8 mouse cellular contexts compared by ENCODE assay signal in the genomic region with DNA sequence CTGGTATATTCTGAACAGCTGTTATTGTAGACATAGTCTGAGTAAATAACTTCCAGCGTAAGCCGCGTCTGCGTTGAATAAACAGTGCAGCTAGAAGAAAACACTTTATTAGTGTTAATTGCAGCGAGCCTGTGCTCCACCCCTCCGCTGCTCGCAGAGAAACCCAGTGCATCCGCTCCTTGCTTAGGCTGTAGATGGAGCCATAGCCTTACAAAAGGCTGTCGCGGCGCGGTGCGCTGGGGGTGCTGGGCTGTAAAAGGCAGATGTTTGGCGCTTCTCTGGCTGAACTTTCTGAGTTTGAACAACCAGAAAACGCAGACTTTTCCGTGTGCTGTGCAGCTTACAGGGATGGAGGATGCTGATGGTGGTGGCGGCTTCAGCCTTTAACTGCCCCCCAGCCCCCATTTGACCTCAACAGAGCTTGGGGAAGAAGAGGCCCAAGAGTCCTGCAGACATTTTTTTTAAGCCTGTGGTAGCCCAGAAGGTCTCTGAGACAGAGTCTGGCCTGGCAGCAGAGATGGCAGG. TPM values are rescaled to one million over a fixed set of nuclear protein-coding genes. Genes with fewer than 3 reads are reported as not detected.
A peak's percentile ranks its signal among the peaks of the same experiment; 100 is the strongest.
DNase-seq lines count a peak whose midpoint lies in the region; ATAC-seq and TF ChIP-seq lines count a peak whose summit lies in the region.

No protein-coding gene starts in this region.

- ATAC-seq in heart, embryonic 14.5 days (ENCODE audit: insufficient number of reproducible peaks, insufficient read depth, low FRiP score, low read depth): peak; percentile 64; the same call in 1 of the 2 replicates
- ATAC-seq in lung, embryonic 15.5 days (ENCODE audit: borderline replicate concordance, extremely low read depth, low FRiP score, low TSS enrichment): peak; percentile 84; the same call in 1 of the 2 replicates

- peak; percentile 10 to 11 for DNase-seq in B cell, adult 2 months
- peak; percentile 50 for DNase-seq in adrenal gland, adult 2 months
- peak; percentile 81 to 86 for DNase-seq in kidney, postnatal 4 days
- peak; percentile 55 for DNase-seq in ovary, postnatal 14 days (ENCODE audit: low spot score)
- DNase-seq in urinary bladder, adult 2 months (ENCODE audit: low spot score): peak; percentile 28

- no peaks in the 10 kb centered on the region for H3K4me1 ChIP-seq in embryonic fibroblast, embryonic 13.5 days (ENCODE audit: control insufficient read depth, insufficient read depth, low read length)
- peaks cover 0 to 2% of the 10 kb centered on the region in 2 experiments; a peak in 1 of 4 replicates for H3K4me1 ChIP-seq in heart, embryonic 14.5 days (ENCODE audit: control insufficient read depth in 2 of 2, insufficient read depth in 2 of 2, low read length in 2 of 2)
- H3K4me1 ChIP-seq in lung, embryonic 15.5 days: peaks cover 5% of the 10 kb centered on the region

- TF ChIP-seq CTCF in embryonic fibroblast, embryonic 13.5 days (IDR thresholded peaks at IDR 0.05; ENCODE audit: borderline replicate concordance, insufficient read depth, low read length): peak; percentile 89

- no peak overlapping the region for H3K4me3 ChIP-seq in embryonic fibroblast, embryonic 13.5 days (ENCODE audit: insufficient read depth, low read length)
- H3K4me3 ChIP-seq in heart, embryonic 14.5 days (ENCODE audit: control insufficient read depth in 1 of 2, insufficient read depth in 1 of 2, low read depth in 1 of 2, low read length in 2 of 2): peak overlapping the region in 1 of 2 experiments; percentile 7; a peak in 1 of 4 replicates
- H3K4me3 ChIP-seq in lung, embryonic 15.5 days: no peak overlapping the region

- 7% methylated on average over 17 of the region's 17 CpGs for WGBS in heart, embryonic 14.5 days
- WGBS in lung, embryonic 15.5 days: 3% methylated on average over 17 of the region's 17 CpGs

- H3K4me2 ChIP-seq in heart, embryonic 14.5 days (ENCODE audit: low read length): peak overlapping the region; percentile 53
- H3K4me2 ChIP-seq in lung, embryonic 15.5 days: peak overlapping the region; percentile 40

- H3K9ac ChIP-seq in heart, embryonic 14.5 days (ENCODE audit: low read length): no peak overlapping the region; the same call in 1 of the 2 replicates
- H3K9ac ChIP-seq in lung, embryonic 15.5 days: no peak overlapping the region

- H3K36me3 ChIP-seq in heart, embryonic 14.5 days (ENCODE audit: control insufficient read depth, insufficient read depth, low read length): no peaks in the 10 kb centered on the region
- no peaks in the 10 kb centered on the region for H3K36me3 ChIP-seq in lung, embryonic 15.5 days

- peaks cover 7% of the 10 kb centered on the region; the same call in 1 of the 2 replicates for H3K27me3 ChIP-seq in heart, embryonic 14.5 days (ENCODE audit: control insufficient read depth, insufficient read depth, low read length)
- H3K27me3 ChIP-seq in lung, embryonic 15.5 days: peaks cover 9% of the 10 kb centered on the region

- no peak for TF ChIP-seq POLR2A in embryonic fibroblast, embryonic 13.5 days (IDR thresholded peaks at IDR 0.05; ENCODE audit: low read depth, low read length)

- no peaks in the 10 kb centered on the region for H3K9me3 ChIP-seq in heart, embryonic 14.5 days (ENCODE audit: control insufficient read depth, low read length)
- H3K9me3 ChIP-seq in lung, embryonic 15.5 days: no peaks in the 10 kb centered on the region

- no peak overlapping the region for H3K27ac ChIP-seq in embryonic fibroblast, embryonic 13.5 days (ENCODE audit: insufficient read depth, low read length)
- no peak overlapping the region for H3K27ac ChIP-seq in heart, embryonic 14.5 days (replicated peaks in 1 of 2; ENCODE audit: control insufficient read depth in 1 of 2, insufficient read depth in 1 of 2, low read depth in 2 of 2, low read length in 2 of 2)
- H3K27ac ChIP-seq in lung, embryonic 15.5 days: no peak overlapping the region

RNA-seq across cellular contexts. Expression of a gene that starts 8.9 kb away (rescaled TPM):
- total RNA-seq in adrenal gland, adult 2 months (2021): 10 to 100 TPM; 42.6 to 47.5 TPM
- 15.1 and 18.1 TPM in 2 replicates for polyA plus RNA-seq in adrenal gland, adult 2 months (2012; rRNA removed)
- 37.2 and 46.3 TPM in 2 replicates for polyA plus RNA-seq in embryonic fibroblast, embryonic 13.5 days (2011; ENCODE audit: insufficient read length, low read depth, missing spikeins)
- 47.0 and 53.9 TPM in 2 replicates for polyA plus RNA-seq in heart, embryonic 14.5 days (2014; fragmentation: Nextera tagmentation; extraction: Ambion mirVana)
- polyA plus RNA-seq in lung, embryonic 15.5 days (2015; fragmentation: Nextera tagmentation; extraction: Ambion mirVana): 63.2 and 64.7 TPM in 2 replicates
- 79.8 and 88.9 TPM in 2 replicates for polyA plus RNA-seq in urinary bladder, adult 2 months (2012; rRNA removed)

Comparison
In these comparisons a context has a peak if more than half of its experiments do, and no peak if none do; other contexts are left out.
1. DNase-seq: peak in every context shown above with its lines; median percentile 84 in kidney, postnatal 4 days; 55 in ovary, postnatal 14 days; 50 in adrenal gland, adult 2 months; 28 in urinary bladder, adult 2 months; 10 in B cell, adult 2 months.